Mouse (Mus musculus) liver, adult 2 months (tissue): Measurements from ENCODE around the gene Med21.

ENCODE experiments used
- CTCF ChIP-seq: fragments of 200-500 bp; IDR thresholded peaks from 2 replicates; pipeline ENCODE4 v1.5.1; 2011; ENCODE audit warnings: low read depth, low read length, control low read depth
- POLR2A ChIP-seq: fragments of 200-500 bp; IDR thresholded peaks from 2 replicates; pipeline ENCODE4 v1.6.1; 2011; ENCODE audit warnings: low read length, control low read depth; ENCODE audit not compliant: insufficient read depth; ENCODE audit errors: extremely low read depth

- TF ChIP-seq POLR2A (no peak), CTCF (no peak)
Measured at GRCm38 (mm10) chr6:146611385-146611784, 31.0 kb upstream of the Med21 start.
